Mouse (Mus musculus): ENCODE data around the gene Olfr1373. TPM values are rescaled to one million over a fixed set of nuclear protein-coding genes. Genes with fewer than 3 reads are reported as not detected.

Gene Olfr1373
- polyA plus RNA-seq, 2 experiments = not detected

- peaks cover 5% of the 10 kb centered on the region; the same call in 1 of the 2 replicates for H3K4me1 ChIP-seq (ENCODE audit: control insufficient read depth, insufficient read depth, low read length)
- WGBS = 92% methylated on average over 2 of the region's 2 CpGs
These were observed 39.3 kb downstream of the Olfr1373 start for GRCm38 (mm10) chr11:52106037-52106436.

GRCm38 (mm10) chr11:52105503-52105902 lies 39.8 kb downstream of the Olfr1373 start:
- Histone ChIP-seq H3K36me3 (ENCODE audit: control insufficient read depth, insufficient read depth, low read length) (no peaks in the 10 kb centered on the region), H3K4me1 (ENCODE audit: control insufficient read depth, insufficient read depth, low read length) (peaks cover 10% of the 10 kb centered on the region), H3K27ac (replicated peaks; ENCODE audit: low read depth, low read length) (no peak overlapping the region), H3K4me3 (replicated peaks; ENCODE audit: low read length) (no peak overlapping the region), H3K4me2 (replicated peaks; ENCODE audit: low read depth, low read length, severe bottlenecking) (no peak overlapping the region), H3K9ac (ENCODE audit: low read depth, low read length, severe bottlenecking) (no peak overlapping the region), H3K9me3 (ENCODE audit: control insufficient read depth, low read length) (no peaks in the 10 kb centered on the region), H3K27me3 (ENCODE audit: control insufficient read depth, insufficient read depth, low read length) (no peaks in the 10 kb centered on the region)
- no peak for DNase-seq (ENCODE audit: low spot score)
- no peak for TF ChIP-seq POLR2A (IDR thresholded peaks at IDR 0.05; ENCODE audit: borderline replicate concordance, extremely low read depth, insufficient read depth, insufficient read length)
- no peak for ATAC-seq (ENCODE audit: low FRiP score, low read depth)

More at GRCm38 (mm10) chr11:52106037-52106436, 39.3 kb downstream of the Olfr1373 start:
- Histone ChIP-seq H3K27me3 (ENCODE audit: control insufficient read depth, insufficient read depth, low read length) (no peaks in the 10 kb centered on the region), H3K4me3 (replicated peaks; ENCODE audit: low read length) (no peak overlapping the region), H3K4me2 (replicated peaks; ENCODE audit: low read depth, low read length, severe bottlenecking) (no peak overlapping the region), H3K9me3 (ENCODE audit: control insufficient read depth, low read length) (no peaks in the 10 kb centered on the region), H3K27ac (replicated peaks; ENCODE audit: low read depth, low read length) (no peak overlapping the region), H3K9ac (ENCODE audit: low read depth, low read length, severe bottlenecking) (no peak overlapping the region), H3K36me3 (ENCODE audit: control insufficient read depth, insufficient read depth, low read length) (no peaks in the 10 kb centered on the region)
- no peak for TF ChIP-seq POLR2A (IDR thresholded peaks at IDR 0.05; ENCODE audit: borderline replicate concordance, extremely low read depth, insufficient read depth, insufficient read length)
- no peak for DNase-seq (ENCODE audit: low spot score)
- ATAC-seq (ENCODE audit: low FRiP score, low read depth) = no peak

- H3K27ac ChIP-seq (replicated peaks; ENCODE audit: low read depth, low read length) = no peak overlapping the region
- no peak overlapping the region for H3K9ac ChIP-seq (ENCODE audit: low read depth, low read length, severe bottlenecking)
- no peak for DNase-seq (ENCODE audit: low spot score)
- H3K4me1 ChIP-seq (ENCODE audit: control insufficient read depth, insufficient read depth, low read length) = peaks cover 17% of the 10 kb centered on the region
- no peaks in the 10 kb centered on the region for H3K36me3 ChIP-seq (ENCODE audit: control insufficient read depth, insufficient read depth, low read length)
- WGBS = 83% methylated on average over 4 of the region's 4 CpGs
- no peak for ATAC-seq (ENCODE audit: low FRiP score, low read depth)
- no peak for TF ChIP-seq POLR2A (IDR thresholded peaks at IDR 0.05; ENCODE audit: borderline replicate concordance, extremely low read depth, insufficient read depth, insufficient read length)
- no peaks in the 10 kb centered on the region for H3K9me3 ChIP-seq (ENCODE audit: control insufficient read depth, low read length)
- H3K4me2 ChIP-seq (replicated peaks; ENCODE audit: low read depth, low read length, severe bottlenecking) = no peak overlapping the region
- no peaks in the 10 kb centered on the region for H3K27me3 ChIP-seq (ENCODE audit: control insufficient read depth, insufficient read depth, low read length)
- no peak overlapping the region for H3K4me3 ChIP-seq (replicated peaks; ENCODE audit: low read length)
These were observed 42.4 kb downstream of the Olfr1373 start for GRCm38 (mm10) chr11:52102977-52103376.

GRCm38 (mm10) chr11:52099771-52100219 lies 45.5 kb downstream of the Olfr1373 start:
- H3K9ac ChIP-seq (ENCODE audit: low read depth, low read length, severe bottlenecking) = peak overlapping the region; percentile 99
- 4% methylated on average over 7 of the region's 7 CpGs for WGBS
- ATAC-seq (ENCODE audit: low FRiP score, low read depth) = no peak

GRCm38 (mm10) chr11:52099031-52099761 lies 46.1 kb downstream of the Olfr1373 start:
- H3K4me3 ChIP-seq (replicated peaks; ENCODE audit: low read length) = peak overlapping the region; percentile 99
- ATAC-seq (ENCODE audit: low FRiP score, low read depth) = peak; percentile 82
- H3K9me3 ChIP-seq (ENCODE audit: control insufficient read depth, low read length) = no peaks in the 10 kb centered on the region
- H3K9ac ChIP-seq (ENCODE audit: low read depth, low read length, severe bottlenecking) = peak overlapping the region; percentile 99
- peak; percentile 79 for DNase-seq (ENCODE audit: low spot score)
- H3K4me1 ChIP-seq (ENCODE audit: control insufficient read depth, insufficient read depth, low read length) = peaks cover 18% of the 10 kb centered on the region
- H3K27me3 ChIP-seq (ENCODE audit: control insufficient read depth, insufficient read depth, low read length) = no peaks in the 10 kb centered on the region
- 0 out of 2 replicates have a peak, but pooled peaks have one; percentile 49 for TF ChIP-seq POLR2A (IDR thresholded peaks at IDR 0.05; ENCODE audit: borderline replicate concordance, extremely low read depth, insufficient read depth, insufficient read length)
- H3K27ac ChIP-seq (replicated peaks; ENCODE audit: low read depth, low read length) = peak overlapping the region; percentile 100
- 0% methylated on average over 25 of the region's 72 CpGs for WGBS
- peak overlapping the region; percentile 86 for H3K4me2 ChIP-seq (replicated peaks; ENCODE audit: low read depth, low read length, severe bottlenecking)
- no peaks in the 10 kb centered on the region for H3K36me3 ChIP-seq (ENCODE audit: control insufficient read depth, insufficient read depth, low read length)

More at GRCm38 (mm10) chr11:52099771-52100219, 45.5 kb downstream of the Olfr1373 start:
- no peak for TF ChIP-seq POLR2A (IDR thresholded peaks at IDR 0.05; ENCODE audit: borderline replicate concordance, extremely low read depth, insufficient read depth, insufficient read length)
- no peaks in the 10 kb centered on the region for H3K27me3 ChIP-seq (ENCODE audit: control insufficient read depth, insufficient read depth, low read length)
- peak overlapping the region; percentile 86 for H3K4me2 ChIP-seq (replicated peaks; ENCODE audit: low read depth, low read length, severe bottlenecking)
- peaks cover 18% of the 10 kb centered on the region for H3K4me1 ChIP-seq (ENCODE audit: control insufficient read depth, insufficient read depth, low read length)
- DNase-seq (ENCODE audit: low spot score) = no peak
- peak overlapping the region; percentile 99 for H3K4me3 ChIP-seq (replicated peaks; ENCODE audit: low read length)
- no peaks in the 10 kb centered on the region for H3K9me3 ChIP-seq (ENCODE audit: control insufficient read depth, low read length)
- peak overlapping the region; percentile 100 for H3K27ac ChIP-seq (replicated peaks; ENCODE audit: low read depth, low read length)
- H3K36me3 ChIP-seq (ENCODE audit: control insufficient read depth, insufficient read depth, low read length) = no peaks in the 10 kb centered on the region

Data from limb, embryonic 14.5 days (tissue).